Comparison of ENCODE assay signal across 9 mouse cellular contexts in the genomic region with DNA sequence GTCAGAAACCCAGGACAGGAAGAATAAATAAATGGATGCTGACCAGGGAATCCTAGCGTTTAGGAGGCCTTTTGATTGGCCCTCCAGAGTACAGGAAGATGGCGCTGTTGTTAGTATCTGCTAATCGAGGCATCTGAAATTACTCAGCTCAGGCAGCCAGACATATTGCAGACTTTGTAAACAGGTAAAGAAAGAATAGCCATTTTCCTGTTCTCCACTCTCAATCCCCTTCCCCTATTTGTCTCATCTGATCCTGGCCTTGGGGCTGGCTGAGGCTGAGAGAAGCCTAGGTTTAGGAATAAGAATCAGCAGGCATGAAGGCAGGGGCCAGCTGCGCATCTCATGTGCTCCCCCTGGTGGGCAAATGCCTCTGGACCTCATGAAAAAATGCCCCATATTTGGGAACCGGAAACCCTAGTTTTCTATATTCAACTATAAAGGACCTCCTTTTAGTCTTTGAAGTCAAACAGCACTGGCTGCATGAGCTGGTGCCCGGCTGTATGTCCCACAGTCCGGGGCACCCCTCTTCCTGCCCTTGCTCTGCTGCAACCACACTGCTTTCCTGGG. TPM values are rescaled to one million over a fixed set of nuclear protein-coding genes. Genes with fewer than 3 reads are reported as not detected.
DNase-seq lines count a peak whose midpoint lies in the region; ATAC-seq and TF ChIP-seq lines count a peak whose summit lies in the region.
"Had no signal": no experiment of that assay in that cellular context is flagged by ENCODE, and none has a peak within 500 bp of the region (broad histone marks: within the 10 kb centered on the region; RNA-seq: fewer than 3 reads in every experiment).

No protein-coding gene starts in this region.

- ATAC-seq in lung, postnatal 0 days: peak; percentile 20; the same call in 1 of the 2 replicates

- H3ac ChIP-seq in C2C12 (ENCODE audit: control insufficient read depth, insufficient read length, low read depth): no peak overlapping the region

- H3K4me3 ChIP-seq in C2C12 (ENCODE audit: insufficient read depth, poor library complexity, severe bottlenecking): no peak overlapping the region
- H3K4me3 ChIP-seq in lung, postnatal 0 days (ENCODE audit: low read depth, low read length): no peak overlapping the region
- H3K4me3 ChIP-seq: heart, embryonic 13.5 days had no signal

- H3K4me1 ChIP-seq in lung, postnatal 0 days (ENCODE audit: insufficient read depth, low read depth, low read length): peaks cover 9% of the 10 kb centered on the region; the same call in 1 of the 2 replicates

- TF ChIP-seq CTCF in C2C12 (IDR thresholded peaks at IDR 0.05; ENCODE audit: control insufficient read depth, insufficient read depth, insufficient read length): peak; percentile 31
- TF ChIP-seq CTCF in lung, postnatal 0 days (IDR thresholded peaks at IDR 0.05): peak; percentile 86

- no peak overlapping the region for H3K27ac ChIP-seq in lung, postnatal 0 days (ENCODE audit: low read length)
- H3K27ac ChIP-seq: heart, embryonic 13.5 days had no signal

- H3K27me3 ChIP-seq in C2C12 (ENCODE audit: control insufficient read depth, insufficient read depth, insufficient read length): no peaks in the 10 kb centered on the region
- no peaks in the 10 kb centered on the region for H3K27me3 ChIP-seq in lung, postnatal 0 days (replicated peaks; ENCODE audit: insufficient read depth, low read length)
- H3K27me3 ChIP-seq: heart, embryonic 13.5 days had no signal

- DNase-seq in T-cell, adult 2 months (ENCODE audit: low spot score): peak; percentile 67
- DNase-seq in cerebellum, postnatal 25 days: peak; percentile 66 to 83
- DNase-seq in heart, adult 8-10 months (ENCODE audit: low spot score): peak; percentile 80
- DNase-seq in layer of hippocampus, adult 18-20 months (ENCODE audit: low spot score in 2 of 2): peak; percentile 44 to 77
- peak; percentile 87 for DNase-seq in lung, postnatal 0 days (ENCODE audit: low spot score)
- DNase-seq in right cerebral cortex, postnatal 14 days: peak; percentile 71
- peak; percentile 65 to 77 for DNase-seq in urinary bladder, postnatal 36 days (ENCODE audit: low spot score in 2 of 2)

- no peak overlapping the region for H3K9ac ChIP-seq in lung, postnatal 0 days (replicated peaks; ENCODE audit: low read depth)
- H3K9ac ChIP-seq: heart, embryonic 13.5 days had no signal

- no peaks in the 10 kb centered on the region for H3K79me3 ChIP-seq in C2C12 (ENCODE audit: low read depth)

- no peak for TF ChIP-seq EP300 in lung, postnatal 0 days (IDR thresholded peaks at IDR 0.05)

- H3K9me3 ChIP-seq in lung, postnatal 0 days (ENCODE audit: low read length): no peaks in the 10 kb centered on the region
- H3K9me3 ChIP-seq: heart, embryonic 13.5 days had no signal

- H3K4me2 ChIP-seq in lung, postnatal 0 days (replicated peaks; ENCODE audit: low read depth, low read length): no peak overlapping the region
- H3K4me2 ChIP-seq: heart, embryonic 13.5 days had no signal

- WGBS in lung, postnatal 0 days: 19% methylated on average over 7 of the region's 7 CpGs

- no peaks in the 10 kb centered on the region for H3K36me3 ChIP-seq in C2C12 (ENCODE audit: control insufficient read depth, insufficient read depth)
- H3K36me3 ChIP-seq in lung, postnatal 0 days (ENCODE audit: insufficient read depth, low read length): no peaks in the 10 kb centered on the region
- H3K36me3 ChIP-seq: heart, embryonic 13.5 days had no signal

- H3K79me2 ChIP-seq in C2C12 (ENCODE audit: control insufficient read depth, insufficient read depth): no peaks in the 10 kb centered on the region

TF ChIP-seq in C2C12, 6 proteins besides CTCF, POLR2A, EP300 and RAD21:
- TF ChIP-seq USF1 (IDR thresholded peaks at IDR 0.05; ENCODE audit: low read depth) (no peak), MYOG (IDR thresholded peaks at IDR 0.05; ENCODE audit: control insufficient read depth, extremely low read depth, insufficient read length) (no peak), MAX (IDR thresholded peaks at IDR 0.05) (no peak), MYOD1 (IDR thresholded peaks at IDR 0.05; ENCODE audit: control insufficient read depth, insufficient read length, low read depth) (no peak), CEBPB (IDR thresholded peaks at IDR 0.05; ENCODE audit: low read depth) (no peak), FOSL1 (IDR thresholded peaks at IDR 0.05; ENCODE audit: insufficient read depth, low read length, poor library complexity, severe bottlenecking) (no peak)

RNA-seq across cellular contexts. Expression of a gene that starts 44.8 kb away (rescaled TPM):
- 12.4 TPM for polyA plus RNA-seq in C2C12 (2012; fragmentation: generic; extraction: Trizol)
- total RNA-seq in heart, adult 8-10 months (2022): 10 to 100 TPM; 28.0 to 32.0 (median 28.8) TPM
- 10 to 100 TPM; 26.0 to 26.4 TPM for total RNA-seq in layer of hippocampus, adult 18-20 months (2021)
- 16.6 and 16.9 TPM in 2 replicates for polyA plus RNA-seq in lung, postnatal 0 days (2015; fragmentation: Nextera tagmentation; extraction: Ambion mirVana)

RNA-seq across cellular contexts. Expression of a gene that starts 48.7 kb away (rescaled TPM):
- polyA plus RNA-seq in C2C12 (2012; fragmentation: generic; extraction: Trizol): 0.48 TPM
- total RNA-seq in heart, adult 8-10 months (2022): 10 to 100 TPM; 10.2 to 16.8 (median 14.4) TPM
- total RNA-seq in layer of hippocampus, adult 18-20 months (2021): 1 to 10 TPM; 2.4 to 3.2 TPM
- 408 and 422 TPM in 2 replicates for polyA plus RNA-seq in lung, postnatal 0 days (2015; fragmentation: Nextera tagmentation; extraction: Ambion mirVana)
